Mouse (Mus musculus) hematopoietic stem cell, adult 5-6 weeks (primary cell): ENCODE data around the gene Parm1. TPM values are rescaled to one million over a fixed set of nuclear protein-coding genes. Genes with fewer than 3 reads are reported as not detected.
A peak's percentile ranks its signal among the peaks of the same experiment; 100 is the strongest.

Experiments used
- ATAC-seq, 2 experiments: fragments of 125-278 bp in 1 of 2; replicated peaks in 1 of 2; 2 replicates each; pipeline ENCODE4 v1.8.0; 2016 to 2017; ENCODE audit warnings: inconsistent platforms in 2 of 2, mild to moderate bottlenecking in 2 of 2, moderate number of reproducible peaks in 2 of 2, low read depth in 1 of 2, moderate TSS enrichment in 1 of 2; ENCODE audit not compliant: low FRiP score in 2 of 2, poor library complexity in 2 of 2, severe bottlenecking in 2 of 2, insufficient read depth in 1 of 2, low TSS enrichment in 1 of 2
- total RNA-seq: library from RNA; stranded (forward); fragments of 172-1452, 232-1000 nt; gene quantifications from 2 replicates; pipeline ENCODE4 v1.2.3, GENCODE M21; 2017

Parm1 gene
- total RNA-seq, 1 experiment from 2014 or later: 0.99 TPM

GRCm38 (mm10) chr5:91617331-91618233 lies 100.2 kb downstream of the Parm1 start:
- ATAC-seq: no peak

GRCm38 (mm10) chr5:91618661-91619173 lies 101.3 kb downstream of the Parm1 start:
- no peak for ATAC-seq

- ATAC-seq: no peak
Observed at GRCm38 (mm10) chr5:91621197-91621596, 103.8 kb downstream of the Parm1 start.

- no peak for ATAC-seq
Observed at GRCm38 (mm10) chr5:91626823-91627222, 109.4 kb downstream of the Parm1 start.

- peak; percentile 62 to 81 for ATAC-seq
Observed at GRCm38 (mm10) chr5:91629472-91629871, 112.1 kb downstream of the Parm1 start.

GRCm38 (mm10) chr5:91651330-91651729 lies 133.9 kb downstream of the Parm1 start:
- ATAC-seq: no peak

DNA sequence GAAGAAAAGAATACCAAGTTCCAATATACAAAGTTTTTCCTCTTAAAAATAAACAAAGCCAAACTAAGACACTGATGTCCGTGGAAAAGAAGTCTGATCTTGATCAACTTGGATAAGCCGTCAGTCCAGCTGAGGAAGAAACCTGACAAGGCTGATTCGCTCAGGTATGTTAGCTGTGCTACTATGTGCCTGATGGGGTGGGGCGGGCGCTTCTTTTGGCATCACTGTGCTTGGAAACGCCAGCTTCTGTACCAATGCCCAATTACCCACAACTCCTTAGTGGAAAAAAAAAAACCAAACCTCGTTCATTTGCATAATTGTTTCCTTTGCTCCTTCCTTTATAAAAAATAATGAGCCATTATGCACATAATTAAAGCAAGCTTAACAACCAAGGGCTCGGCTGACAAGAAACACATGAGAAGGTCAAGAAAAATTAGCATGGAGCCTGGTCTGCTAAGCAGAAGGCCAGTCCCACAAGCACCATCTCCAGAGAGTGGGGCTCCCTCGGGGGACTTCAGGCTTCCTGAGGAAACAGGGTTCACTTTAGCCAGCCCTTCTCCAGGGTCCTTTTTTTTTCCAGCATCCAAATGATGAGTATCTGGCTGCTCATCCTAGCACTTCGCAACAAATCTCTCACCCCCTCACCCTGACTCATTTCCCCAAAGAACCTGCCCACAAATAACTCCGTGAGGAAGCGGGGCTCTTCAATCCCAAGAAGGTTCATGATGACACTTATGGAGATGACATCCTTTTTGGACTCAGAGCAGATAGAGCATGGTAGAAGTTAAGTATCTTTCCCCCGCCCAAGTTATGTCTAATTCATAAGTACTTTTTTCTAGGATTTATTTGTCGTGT lies 135.9 kb downstream of the Parm1 start:
- ATAC-seq: no peak

DNA sequence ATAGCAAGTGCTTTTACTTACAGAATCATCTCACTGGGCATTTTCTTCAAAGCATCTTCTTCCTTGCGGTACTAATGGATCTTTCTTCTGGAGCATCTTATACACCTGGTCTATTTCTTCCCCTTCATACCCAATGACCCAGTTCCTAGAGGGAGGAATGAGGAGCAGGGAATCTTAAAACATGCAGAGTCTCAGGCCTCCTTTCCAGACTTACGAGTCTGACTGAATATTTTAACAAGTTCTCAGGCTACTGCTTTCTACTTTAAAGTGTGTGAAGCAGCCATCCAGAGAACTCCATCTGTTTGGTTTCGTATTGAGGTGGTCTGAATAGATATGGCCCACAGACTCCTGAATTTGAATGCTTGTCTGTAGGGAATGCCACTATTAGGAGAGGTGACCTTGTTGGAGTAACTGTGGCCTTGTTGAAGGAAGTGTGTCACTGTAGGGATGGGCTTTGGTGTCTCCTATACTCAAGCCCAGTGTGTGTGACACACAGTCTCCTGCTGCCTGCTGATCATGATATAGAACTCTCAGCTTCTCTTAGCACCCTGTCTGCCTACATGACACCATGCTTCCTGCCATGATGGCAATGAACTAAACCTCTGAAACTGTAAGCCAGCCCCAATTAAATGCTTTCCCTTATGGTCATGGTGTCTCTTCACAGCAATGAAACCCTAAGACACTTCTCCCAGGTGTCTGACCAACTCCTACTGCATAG lies 137.1 kb downstream of the Parm1 start:
- no peak for ATAC-seq

GRCm38 (mm10) chr5:91655263-91655662 lies 137.8 kb downstream of the Parm1 start:
- ATAC-seq: no peak

DNA sequence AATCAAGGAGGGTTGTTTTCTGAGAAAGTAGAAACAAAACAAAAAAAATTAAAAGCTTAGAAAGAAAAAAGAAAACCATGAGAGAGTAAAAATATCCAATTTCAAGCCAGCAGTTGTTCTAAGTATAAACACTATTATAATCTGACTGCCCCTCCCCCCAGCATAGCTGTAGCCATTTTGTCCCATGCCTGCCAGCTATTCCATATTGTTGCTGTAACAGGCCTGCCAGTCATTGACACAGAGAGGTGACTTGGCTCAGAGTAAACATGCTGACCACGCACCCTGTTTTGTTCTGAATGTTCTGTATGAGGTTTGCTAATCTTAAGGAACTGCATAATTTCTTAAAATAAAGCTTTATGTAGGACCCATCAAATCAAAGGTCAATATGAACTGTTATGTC lies 145.3 kb downstream of the Parm1 start:
- ATAC-seq: no peak

DNA sequence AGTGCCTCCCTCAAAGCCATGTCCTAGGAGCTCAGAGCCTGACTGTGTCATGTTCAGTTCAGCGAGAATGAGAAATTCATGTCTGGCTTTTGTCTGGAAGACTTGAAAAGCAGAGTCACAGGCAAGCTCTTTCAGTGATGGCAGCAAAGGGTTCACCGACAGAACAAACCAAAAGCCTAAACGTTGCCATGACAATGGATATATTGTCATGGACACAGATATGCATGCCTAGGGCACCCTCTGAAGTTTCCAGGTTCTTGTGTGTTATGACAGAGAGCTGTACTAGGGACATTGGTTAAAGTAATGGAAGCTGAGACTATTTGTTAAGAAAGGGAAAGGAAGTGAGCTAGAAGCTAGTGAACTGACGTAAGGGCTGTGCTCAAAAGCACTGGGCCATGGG lies 149.7 kb downstream of the Parm1 start:
- no peak for ATAC-seq

DNA sequence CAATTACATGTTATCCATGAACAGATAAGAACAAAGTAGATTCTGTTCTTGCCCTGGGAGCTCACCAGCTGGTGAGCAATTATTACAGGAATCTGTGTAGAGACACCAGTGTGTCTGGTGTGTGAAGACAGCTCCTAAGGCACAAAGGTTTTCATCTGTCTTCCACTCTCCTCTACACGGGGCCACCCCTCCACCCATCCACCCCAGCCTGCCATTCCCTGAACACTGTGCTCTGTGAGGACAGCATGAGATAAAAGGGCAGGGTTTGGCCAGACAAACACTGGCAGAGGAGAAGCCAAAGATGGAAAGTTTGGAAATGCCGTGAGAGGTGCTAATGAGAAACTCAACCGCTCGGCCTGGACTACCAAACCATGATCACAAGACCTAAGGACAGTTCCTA lies 151.8 kb downstream of the Parm1 start:
- no peak for ATAC-seq

Other genes with a start within 250 kb of the Parm1 start
- gene Btc, start 114.6 kb upstream of the Parm1 start, total RNA-seq: 1.4 and 3.7 TPM in 2 replicates